Mouse (Mus musculus) fibroblast of lung, adult 2 months (primary cell): Measurements from ENCODE around the gene Klf3.

Source experiments
- DNase-seq: peaks from one replicate; pipeline ENCODE4 v3.0.0-alpha.2; 2011; ENCODE audit warnings: low read depth

Gene Klf3

DNA sequence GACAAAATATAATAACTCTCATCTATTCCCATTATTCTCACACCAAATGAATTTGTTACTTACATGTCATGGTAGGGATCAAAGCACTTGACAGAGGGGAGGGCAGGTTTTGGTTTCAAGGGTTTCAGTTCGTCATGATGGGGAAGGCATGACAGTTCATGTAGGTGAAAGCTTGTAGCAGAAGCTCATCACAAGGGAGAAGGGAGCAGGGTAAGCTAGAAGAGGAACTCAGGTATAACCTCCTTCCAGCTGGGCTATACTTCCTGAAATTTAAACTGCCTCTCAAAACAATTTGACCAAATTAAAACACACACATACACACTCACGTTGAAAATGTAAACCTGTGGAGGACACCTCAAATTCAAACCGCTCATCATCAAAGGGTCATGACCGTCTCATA, 32.1 kb downstream of the Klf3 start:
- no peak for DNase-seq

- no peak for DNase-seq
These were observed 35.9 kb downstream of the Klf3 start for GRCm38 (mm10) chr5:64839016-64839599.

GRCm38 (mm10) chr5:64840087-64840486, 36.9 kb downstream of the Klf3 start:
- no peak for DNase-seq

DNA sequence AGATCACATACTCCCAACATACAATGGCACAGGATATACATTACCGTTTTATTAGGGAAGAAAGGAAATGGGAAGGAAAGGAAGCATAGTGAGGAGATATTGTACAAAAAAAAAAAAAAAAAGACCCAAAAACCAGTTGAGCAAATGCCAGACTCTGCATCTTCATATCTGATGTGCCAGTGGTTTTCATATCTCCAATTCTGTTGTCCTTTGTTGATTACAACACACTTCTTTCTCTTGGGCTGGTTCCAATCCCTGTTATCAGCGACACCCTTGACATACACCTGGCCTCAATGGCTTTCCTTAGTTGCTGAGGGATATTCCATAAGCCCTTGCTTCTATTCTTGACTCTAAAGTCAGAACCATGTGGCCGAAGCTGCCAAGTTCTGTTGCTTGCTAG, 41.4 kb downstream of the Klf3 start:
- DNase-seq: no peak

DNA sequence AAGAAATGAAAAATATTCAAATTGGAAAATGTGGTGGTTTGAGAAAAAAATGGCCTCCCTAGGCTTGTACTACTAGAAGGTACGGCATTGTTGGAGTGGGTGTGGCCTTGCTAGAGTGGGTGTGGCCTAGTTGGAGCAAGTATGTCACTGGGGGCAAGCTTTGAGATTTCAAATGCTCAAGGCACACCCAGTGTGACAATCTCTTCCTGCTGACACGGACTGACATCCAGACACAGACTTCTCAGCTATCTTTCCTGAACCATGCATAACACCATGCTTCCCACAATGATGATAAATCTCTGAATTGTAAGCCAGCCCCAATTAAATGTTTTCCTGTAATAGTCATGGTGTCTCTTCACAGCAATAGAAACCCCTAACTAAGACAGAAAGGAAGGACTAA, 44.1 kb downstream of the Klf3 start:
- no peak for DNase-seq

GRCm38 (mm10) chr5:64849892-64850291, 46.7 kb downstream of the Klf3 start:
- DNase-seq: no peak

- DNase-seq: no peak
These were observed 49.6 kb downstream of the Klf3 start for GRCm38 (mm10) chr5:64852656-64853398.

- DNase-seq: no peak
These were observed 50.2 kb downstream of the Klf3 start for GRCm38 (mm10) chr5:64853421-64853820.

GRCm38 (mm10) chr5:64855199-64855598, 52.0 kb downstream of the Klf3 start:
- no peak for DNase-seq

GRCm38 (mm10) chr5:64860900-64861470, 57.8 kb downstream of the Klf3 start:
- peak; percentile 61 for DNase-seq

DNA sequence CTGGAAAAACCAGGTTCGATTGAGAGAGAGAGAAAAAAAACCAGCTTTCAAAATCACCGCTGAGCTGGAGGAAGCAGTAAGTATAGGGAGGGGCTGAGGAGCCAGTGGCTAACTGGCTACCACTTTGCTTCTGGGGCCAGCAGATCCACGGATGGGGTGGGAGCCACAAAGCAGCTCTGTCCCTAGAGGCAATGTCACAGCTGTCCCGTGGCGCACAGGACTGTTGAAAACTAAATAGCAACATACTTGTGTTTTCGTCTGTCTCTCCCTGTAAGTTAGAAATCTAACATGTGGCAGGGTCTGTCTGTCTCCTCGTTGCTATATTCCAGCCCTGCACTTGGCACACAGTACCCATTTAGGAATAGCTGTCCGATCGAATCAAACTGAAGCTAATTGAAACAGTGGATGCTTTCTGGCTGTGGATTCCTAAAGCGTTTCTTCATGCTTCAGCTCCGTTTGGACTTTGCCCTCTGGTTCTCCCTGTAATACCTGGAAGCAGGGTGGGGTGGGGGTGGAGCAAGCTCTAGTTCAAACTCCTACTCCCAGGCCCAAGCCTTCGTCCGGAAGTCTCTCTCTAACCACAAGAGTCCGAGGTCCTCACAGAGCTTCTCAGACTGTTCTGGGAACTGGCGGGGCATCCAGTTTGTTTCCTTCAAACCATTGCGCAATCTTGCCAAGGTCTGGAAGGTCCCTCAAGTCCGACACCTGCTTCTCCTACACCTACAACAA, 58.4 kb downstream of the Klf3 start:
- DNase-seq: peak; percentile 76

DNA sequence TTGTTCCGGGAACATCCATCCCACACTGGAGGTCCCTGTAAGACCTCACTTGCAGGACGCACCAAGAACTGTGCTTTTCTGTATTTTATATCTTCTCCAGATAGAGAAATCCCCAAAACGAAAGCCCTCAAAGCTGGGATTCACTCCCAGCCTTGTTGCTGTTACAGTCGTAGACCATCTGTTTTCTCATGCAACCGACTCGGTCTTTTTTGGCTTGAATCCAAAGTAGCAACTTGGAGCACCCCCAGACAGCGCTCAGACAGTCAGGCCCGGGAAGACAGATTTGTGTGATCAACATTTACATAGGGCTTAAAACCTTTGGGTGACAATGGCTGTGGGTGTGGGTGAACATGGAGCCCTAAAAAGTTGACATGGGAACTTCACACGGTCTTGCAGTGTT, 59.1 kb downstream of the Klf3 start:
- no peak for DNase-seq

DNA sequence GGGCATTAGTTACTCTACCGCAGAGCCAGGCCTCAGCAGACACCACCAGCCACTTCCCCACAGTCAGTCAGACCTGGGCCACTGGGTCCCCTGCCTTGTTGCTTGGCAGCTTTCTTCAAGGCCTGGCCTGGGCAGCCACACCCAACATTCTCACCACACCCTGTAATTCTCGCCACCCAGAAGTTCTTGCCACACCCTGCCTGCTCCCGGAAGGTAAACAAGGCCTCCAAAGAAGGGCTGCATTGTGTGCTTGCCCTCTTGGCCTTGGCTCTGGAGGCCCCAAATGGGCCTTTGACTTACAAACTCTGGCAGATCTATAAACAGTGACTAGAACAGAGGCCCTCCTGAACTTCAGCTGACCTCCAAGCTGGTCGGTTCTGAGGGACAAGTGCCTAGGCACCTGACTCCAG, 61.5 kb downstream of the Klf3 start:
- DNase-seq: peak; percentile 54

DNA sequence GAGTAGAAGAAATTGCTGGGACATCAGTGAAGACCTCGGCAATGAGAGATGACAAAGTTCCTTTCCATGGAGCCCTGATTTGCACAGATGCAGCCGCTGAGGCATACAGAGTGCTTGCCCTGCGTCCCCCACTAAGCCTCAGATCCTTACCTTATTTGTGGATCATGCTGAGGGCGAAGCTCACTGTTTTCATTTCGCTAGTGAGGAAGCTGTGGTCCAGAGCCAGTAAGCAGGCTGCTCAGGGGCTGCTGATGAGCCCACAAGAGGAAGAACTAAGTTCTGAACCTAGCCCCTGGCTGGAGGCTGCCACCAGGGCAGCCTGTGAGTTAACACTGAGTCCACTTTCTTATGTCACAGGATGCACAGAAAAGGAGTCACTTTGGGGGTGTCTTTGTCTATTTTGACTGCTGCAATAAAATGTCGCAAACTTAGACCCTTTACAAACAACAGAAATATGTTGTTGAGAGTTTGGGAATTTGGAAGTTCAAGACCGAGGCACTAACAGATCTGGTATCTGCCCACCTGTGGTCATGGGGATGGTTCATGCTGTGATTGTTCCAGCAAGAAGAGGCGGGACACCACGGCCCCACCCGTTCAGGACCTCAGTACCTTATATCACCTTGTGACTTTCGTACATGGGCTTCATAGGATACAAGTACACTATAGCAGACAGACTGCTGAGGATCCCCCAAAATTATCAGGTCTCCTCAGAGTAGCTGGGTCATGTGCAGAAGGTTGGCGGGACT, 62.2 kb downstream of the Klf3 start:
- DNase-seq: no peak

GRCm38 (mm10) chr5:64866331-64867050, 63.3 kb downstream of the Klf3 start:
- DNase-seq: peak; percentile 61

DNA sequence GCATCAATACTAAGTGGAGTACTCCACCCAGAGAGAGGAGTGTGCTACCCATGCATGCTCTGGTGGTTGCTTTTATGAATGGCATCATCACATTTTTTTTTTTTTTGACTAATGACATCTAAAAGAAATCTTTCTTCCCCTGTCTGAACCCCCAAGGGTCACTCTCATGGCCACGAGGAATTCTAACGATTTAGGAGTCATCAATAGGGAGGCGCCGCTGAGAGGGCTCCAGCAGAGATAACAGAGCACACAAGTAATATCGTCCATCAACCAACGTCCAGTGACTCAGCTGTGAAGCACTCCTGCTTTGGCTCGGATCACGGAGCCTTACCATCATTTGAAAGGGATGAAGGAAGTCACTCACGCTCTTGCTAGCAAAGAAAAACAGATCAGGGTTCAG, 63.9 kb downstream of the Klf3 start:
- peak; percentile 37 for DNase-seq

DNA sequence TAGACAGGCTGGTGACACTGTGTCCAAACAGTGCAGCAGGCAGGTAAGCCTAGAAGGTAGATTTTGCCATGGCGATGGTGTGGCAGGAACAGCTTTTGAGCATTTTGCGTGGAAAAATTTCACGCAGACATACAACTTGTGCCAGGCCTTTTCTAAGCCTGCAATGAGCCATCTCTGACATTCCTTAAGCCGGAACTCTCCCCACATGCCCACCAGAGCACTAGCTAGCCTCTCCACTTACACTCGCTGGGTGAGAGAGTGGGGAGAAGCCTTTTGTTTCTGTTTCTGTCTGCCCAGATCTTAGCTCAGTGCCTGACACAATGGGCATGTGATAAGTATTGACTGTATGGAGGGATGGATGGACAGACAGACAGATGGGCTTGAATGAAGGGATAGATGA, 64.4 kb downstream of the Klf3 start:
- DNase-seq: no peak

DNA sequence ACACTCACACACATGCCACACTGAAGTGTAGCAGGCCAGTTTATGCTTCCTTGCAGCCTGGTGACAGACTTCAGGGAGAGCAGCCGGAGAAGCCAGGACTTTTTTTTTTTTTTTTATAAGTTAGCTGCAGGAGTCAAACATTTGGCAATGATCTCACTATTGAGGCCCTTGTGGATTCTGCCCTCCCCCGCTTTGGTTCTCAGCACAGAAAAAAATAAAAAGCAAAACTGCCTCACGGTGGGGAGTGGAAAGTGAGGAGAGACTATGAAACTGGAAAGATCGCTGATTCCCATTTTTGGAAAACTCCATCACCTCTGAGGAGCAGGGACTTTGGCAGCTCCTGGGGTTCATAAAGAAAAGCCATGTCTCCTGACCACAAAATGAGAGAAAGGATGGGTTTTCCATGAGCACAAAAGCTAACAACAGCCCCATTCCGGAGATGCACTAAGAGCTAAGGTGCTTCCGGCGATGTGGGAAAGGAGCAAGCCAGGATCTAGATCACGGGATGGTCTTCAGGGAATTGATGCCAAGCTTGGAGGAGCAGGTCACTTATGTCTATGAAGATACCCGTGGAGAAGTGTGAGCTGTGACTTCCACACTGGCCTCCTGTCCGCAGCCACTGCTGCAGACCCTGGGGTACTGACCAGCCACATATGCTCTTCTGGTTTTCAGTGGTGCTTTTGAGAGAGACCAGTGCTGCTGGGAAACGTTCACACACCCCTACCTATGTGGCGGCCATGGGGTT, 73.1 kb downstream of the Klf3 start:
- DNase-seq: peak; percentile 90

- peak; percentile 78 for DNase-seq
These were observed 74.2 kb downstream of the Klf3 start for GRCm38 (mm10) chr5:64877235-64878026.

- peak; percentile 99 for DNase-seq
These were observed 74.8 kb downstream of the Klf3 start for GRCm38 (mm10) chr5:64878027-64878425.
